Mouse (Mus musculus): ENCODE data around the gene E430018J23Rik.
A peak's percentile ranks its signal among the peaks of the same experiment; 100 is the strongest.
"Not testable (repeated sequence)": the region's sequence is repeated elsewhere in the genome, so short reads cannot be mapped to it uniquely, and the experiment has no call there.

Gene E430018J23Rik

GRCm38 (mm10) chr7:127393157-127393943 is at the start of gene E430018J23Rik:
Gene E430018J23Rik, minus strand, starts transcription at chr7:127393629.
- peak; percentile 90 to 91 for DNase-seq

- peak in 1 of 2 experiments; percentile 36 for DNase-seq
Measured at GRCm38 (mm10) chr7:127437724-127438123, 44.3 kb upstream of the E430018J23Rik start.

GRCm38 (mm10) chr7:127435206-127435605 is 41.8 kb upstream of the E430018J23Rik start:
- DNase-seq = no peak

GRCm38 (mm10) chr7:127426354-127426753 is 32.9 kb upstream of the E430018J23Rik start:
- DNase-seq = no peak

- DNase-seq = no peak
Measured at GRCm38 (mm10) chr7:127425911-127426310, 32.5 kb upstream of the E430018J23Rik start.

- DNase-seq = no peak
Measured at GRCm38 (mm10) chr7:127425291-127425690, 31.9 kb upstream of the E430018J23Rik start.

- DNase-seq = peak in 1 of 2 experiments; percentile 12
Measured at GRCm38 (mm10) chr7:127422247-127422646, 28.8 kb upstream of the E430018J23Rik start.

GRCm38 (mm10) chr7:127421388-127422191 is 28.2 kb upstream of the E430018J23Rik start, which contains the start of gene Zfp688:
Gene Zfp688, minus strand, starts transcription at chr7:127422068.
- DNase-seq = peak; percentile 96 to 97

- no peak for DNase-seq
Measured at GRCm38 (mm10) chr7:127411418-127411817, 18.0 kb upstream of the E430018J23Rik start.

GRCm38 (mm10) chr7:127406002-127406987 is 12.9 kb upstream of the E430018J23Rik start, which contains the start of gene Zfp764:
Gene Zfp764, minus strand, starts transcription at chr7:127406822.
- DNase-seq = peak; percentile 80 to 84

GRCm38 (mm10) chr7:127404101-127404500 is 10.7 kb upstream of the E430018J23Rik start:
- not testable (repeated sequence) for DNase-seq

- DNase-seq = peak in 1 of 2 experiments; percentile 24
Measured at GRCm38 (mm10) chr7:127402980-127403379, 9.6 kb upstream of the E430018J23Rik start.

GRCm38 (mm10) chr7:127400355-127400754 is 6.9 kb upstream of the E430018J23Rik start:
- DNase-seq = no peak

GRCm38 (mm10) chr7:127393944-127394333 is 510 bp upstream of the E430018J23Rik start:
- no peak for DNase-seq

GRCm38 (mm10) chr7:127392251-127392824 is 1.1 kb downstream of the E430018J23Rik start:
- DNase-seq = no peak

GRCm38 (mm10) chr7:127391538-127391937 is 1.9 kb downstream of the E430018J23Rik start:
- no peak for DNase-seq

GRCm38 (mm10) chr7:127390306-127390705 is 3.1 kb downstream of the E430018J23Rik start:
- DNase-seq = no peak

GRCm38 (mm10) chr7:127388201-127388600 is 5.2 kb downstream of the E430018J23Rik start:
- not testable (repeated sequence) for DNase-seq

GRCm38 (mm10) chr7:127386641-127387392 is 6.6 kb downstream of the E430018J23Rik start, which contains the start of gene 9130019O22Rik:
Gene 9130019O22Rik, minus strand, starts transcription at chr7:127387166.
- peak; percentile 85 for DNase-seq

- DNase-seq = not testable (repeated sequence)
Measured at GRCm38 (mm10) chr7:127385560-127385959, 7.9 kb downstream of the E430018J23Rik start.

Measured in thymus, postnatal 36 days (tissue).